Mouse (Mus musculus) ES-E14 (cell line): ENCODE data around the gene Mta1. TPM values are rescaled to one million over a fixed set of nuclear protein-coding genes. Genes with fewer than 3 reads are reported as not detected.

Source experiments
- DNase-seq: peaks from one replicate; pipeline ENCODE4 v3.0.0-alpha.2; 2013; ENCODE audit warnings: low read depth, low spot score
- H3K27ac ChIP-seq: 2 replicates; pipeline ENCODE4 v1.5.1; 2012; ENCODE audit warnings: low read depth, mild to moderate bottlenecking, low read length, moderate library complexity, mixed read lengths; ENCODE audit not compliant: poor library complexity, insufficient read depth, severe bottlenecking
- H3K36me3 ChIP-seq: 2 replicates; pipeline ENCODE4 v1.6.1; 2012; ENCODE audit warnings: mild to moderate bottlenecking, low read length, moderate library complexity, mixed read lengths; ENCODE audit not compliant: control insufficient read depth, poor library complexity, insufficient read depth, severe bottlenecking
- H3K4me1 ChIP-seq, 2 experiments: fragments of 150-350 bp in 1 of 2; sonication (generic) in 1 of 2; 2 replicates each; pipeline ENCODE4 v1.6.1; 2012; ENCODE audit warnings: low read length in 2 of 2, mild to moderate bottlenecking in 1 of 2, mixed read lengths in 1 of 2; ENCODE audit not compliant: control insufficient read depth in 2 of 2, insufficient read depth in 2 of 2, poor library complexity in 1 of 2
- H3K4me3 ChIP-seq, 2 experiments: fragments of 150-350 bp in 1 of 2; sonication (generic) in 1 of 2; 2 replicates each; pipeline ENCODE4 v1.5.1; 2012; ENCODE audit warnings: low read length in 2 of 2, low read depth in 1 of 2, mild to moderate bottlenecking in 1 of 2, mixed read lengths in 1 of 2; ENCODE audit not compliant: insufficient read depth in 1 of 2, poor library complexity in 1 of 2, severe bottlenecking in 1 of 2
- H3K9ac ChIP-seq: 2 replicates; pipeline ENCODE4 v1.6.1; 2012; ENCODE audit warnings: low read depth, mild to moderate bottlenecking, low read length, mixed read lengths; ENCODE audit not compliant: poor library complexity, insufficient read depth, severe bottlenecking
- H3K9me3 ChIP-seq: fragments of 150-350 bp; sonication (generic); 2 replicates; pipeline ENCODE4 v1.6.1; 2012; ENCODE audit warnings: low read depth, mild to moderate bottlenecking, low read length; ENCODE audit not compliant: control insufficient read depth, insufficient read depth
- CHD2 ChIP-seq: IDR thresholded peaks from 2 replicates; pipeline ENCODE4 v1.6.1; 2014; ENCODE audit warnings: mild to moderate bottlenecking, low read depth, low read length, inconsistent platforms
- HCFC1 ChIP-seq: IDR thresholded peaks from 2 replicates; pipeline ENCODE4 v1.6.1; 2012; ENCODE audit warnings: low read length, inconsistent platforms, borderline replicate concordance; ENCODE audit not compliant: insufficient read depth
- MAFK ChIP-seq: IDR thresholded peaks from 2 replicates; pipeline ENCODE4 v1.6.1; 2014; ENCODE audit warnings: mild to moderate bottlenecking, low read depth, low read length, inconsistent platforms; ENCODE audit not compliant: insufficient read depth
- ZC3H11A ChIP-seq: IDR thresholded peaks from 2 replicates; pipeline ENCODE4 v1.6.1; 2012; ENCODE audit warnings: low read depth, mild to moderate bottlenecking, inconsistent platforms, low read length, borderline replicate concordance
- ZNF384 ChIP-seq: IDR thresholded peaks from 2 replicates; pipeline ENCODE4 v1.6.1; 2012; ENCODE audit warnings: low read depth, low read length, inconsistent platforms
- in situ Hi-C, 2 experiments: fragments of 600-800 bp; cut with MboI; formaldehyde crosslinking; loops; one replicate each; pipeline ENCODE4 v1.15.1; 2025; ENCODE audit warnings: low sequenced_read_pairs in 2 of 2, inconsistent platforms in 1 of 2; ENCODE audit not compliant: unreplicated experiment in 2 of 2
- total RNA-seq: library from RNA; depleted of rRNA; stranded (reverse); fragments of 300-350 nt; gene quantifications from 2 replicates; pipeline ENCODE4 v1.2.3, GENCODE M21; 2012

The Mta1 gene
- total RNA-seq, 1 experiment: 30.3 TPM

GRCm38 (mm10) chr12:113073420-113074328 lies 24.4 kb upstream of the Mta1 start:
- no peaks in the 10 kb centered on the region for H3K9me3 ChIP-seq
- in situ Hi-C loops: no loop called here
- peaks cover 0 to 19% of the 10 kb centered on the region in 2 experiments; a peak in 2 of 4 replicates for H3K4me1 ChIP-seq
- no peak for DNase-seq
- no peak for TF ChIP-seq MAFK
- no peak for TF ChIP-seq ZC3H11A
- no peak for TF ChIP-seq CHD2
- no peak for TF ChIP-seq HCFC1
- no peak for TF ChIP-seq ZNF384
- no peak overlapping the region; the same call in 1 of the 2 replicates for H3K27ac ChIP-seq
- peak overlapping the region; percentile 73; the same call in 1 of the 2 replicates for H3K9ac ChIP-seq
- peak overlapping the region; percentile 60 to 77 for H3K4me3 ChIP-seq
- peaks cover 16% of the 10 kb centered on the region; the same call in 1 of the 2 replicates for H3K36me3 ChIP-seq

GRCm38 (mm10) chr12:113074329-113075062 lies 23.6 kb upstream of the Mta1 start, which contains the start of gene Tex22:
Gene Tex22, plus strand, starts transcription at chr12:113074502.
- Histone ChIP-seq H3K9me3 (no peaks in the 10 kb centered on the region), H3K4me1 (peaks cover 0 to 19% of the 10 kb centered on the region in 2 experiments; a peak in 2 of 4 replicates), H3K9ac (peak within 1 kb of the TSS; percentile 73), H3K27ac (peak within 1 kb of the TSS; percentile 14; the same call in 1 of the 2 replicates), H3K36me3 (peaks cover 13% of the 10 kb centered on the region; the same call in 1 of the 2 replicates), H3K4me3 (peak within 1 kb of the TSS; percentile 60 to 77)
- in situ Hi-C loops: no loop called here
- TF ChIP-seq ZC3H11A: no peak
- no peak for TF ChIP-seq HCFC1
- no peak for TF ChIP-seq MAFK
- DNase-seq: no peak

- no peak overlapping the region for H3K27ac ChIP-seq
- TF ChIP-seq CHD2 (no peak), HCFC1 (peak; percentile 50; the same call in 1 of the 2 replicates)
- peak overlapping the region; percentile 60 to 77 for H3K4me3 ChIP-seq
Measured at GRCm38 (mm10) chr12:113075063-113075454, 23.0 kb upstream of the Mta1 start.

GRCm38 (mm10) chr12:113075486-113075885 lies 22.6 kb upstream of the Mta1 start:
- Histone ChIP-seq H3K27ac (no peak overlapping the region), H3K9ac (no peak overlapping the region), H3K4me3 (no peak overlapping the region), H3K36me3 (peaks cover 6% of the 10 kb centered on the region; the same call in 1 of the 2 replicates), H3K9me3 (no peaks in the 10 kb centered on the region), H3K4me1 (peaks cover 0 to 19% of the 10 kb centered on the region in 2 experiments; a peak in 2 of 4 replicates)
- TF ChIP-seq ZNF384: no peak
- no peak for TF ChIP-seq MAFK
- no peak for TF ChIP-seq HCFC1
- TF ChIP-seq ZC3H11A: no peak
- TF ChIP-seq CHD2: no peak
- DNase-seq: no peak
- in situ Hi-C loops: no loop called here

More at GRCm38 (mm10) chr12:113075063-113075454, 23.0 kb upstream of the Mta1 start:
- in situ Hi-C loops: no loop called here
- DNase-seq: peak; percentile 86
- H3K9ac ChIP-seq: peak overlapping the region; percentile 66; the same call in 1 of the 2 replicates
- H3K9me3 ChIP-seq: no peaks in the 10 kb centered on the region
- H3K36me3 ChIP-seq: peaks cover 11% of the 10 kb centered on the region; the same call in 1 of the 2 replicates
- peaks cover 0 to 19% of the 10 kb centered on the region in 2 experiments; a peak in 2 of 4 replicates for H3K4me1 ChIP-seq
